In the genomic region with DNA sequence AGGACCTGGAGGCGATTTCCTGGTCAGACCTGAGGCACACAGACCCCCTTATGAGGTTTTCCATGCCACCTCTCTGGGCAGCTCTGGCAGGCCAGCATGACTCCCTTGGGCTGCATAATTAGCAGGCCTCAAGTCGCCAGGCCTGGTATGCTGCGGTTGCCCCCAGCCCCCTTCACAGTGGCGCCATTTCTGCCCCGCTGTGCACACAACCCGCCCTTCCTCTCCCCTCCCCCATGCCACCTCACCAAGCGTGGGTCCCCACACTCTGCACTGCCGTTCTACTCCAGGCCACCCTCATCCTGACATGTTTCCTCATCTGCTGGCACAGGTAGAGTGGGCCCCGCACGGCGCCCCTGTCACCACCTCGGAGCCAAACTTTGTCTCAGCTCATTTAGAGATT, we compare ENCODE assay signal across 10 mouse cellular contexts.
A peak's percentile ranks its signal among the peaks of the same experiment; 100 is the strongest.
DNase-seq lines count a peak whose midpoint lies in the region; ATAC-seq and TF ChIP-seq lines count a peak whose summit lies in the region.
"Had no signal": no experiment of that assay in that cellular context is flagged by ENCODE, and none has a peak within 500 bp of the region (broad histone marks: within the 10 kb centered on the region; RNA-seq: fewer than 3 reads in every experiment).

No protein-coding gene starts in this region.

- WGBS in intestine, embryonic 15.5 days: 53% methylated on average over 12 of the region's 12 CpGs
- 72% methylated on average over 12 of the region's 12 CpGs for WGBS in intestine, postnatal 0 days
- WGBS in forebrain, embryonic 14.5 days: 24% methylated on average over 12 of the region's 12 CpGs
- 39% methylated on average over 12 of the region's 12 CpGs for WGBS in midbrain, embryonic 12.5 days

- ATAC-seq in intestine, embryonic 15.5 days: 0 out of 2 replicates have a peak, but pooled peaks have one; percentile 28
- no peak for ATAC-seq in intestine, postnatal 0 days
- no peak for ATAC-seq in G1E (ENCODE audit: extremely low read depth, insufficient number of reproducible peaks, low FRiP score, poor library complexity, severe bottlenecking)
- peak; percentile 30; the same call in 1 of the 2 replicates for ATAC-seq in forebrain, embryonic 14.5 days
- peak; percentile 27; the same call in 1 of the 2 replicates for ATAC-seq in midbrain, embryonic 12.5 days (ENCODE audit: low FRiP score, low read depth)
- ATAC-seq: CD4-positive, CD25-positive, alpha-beta regulatory T cell, adult 4 months had no signal

- no peak overlapping the region for H3K4me3 ChIP-seq in intestine, embryonic 15.5 days (replicated peaks)
- no peak overlapping the region for H3K4me3 ChIP-seq in intestine, postnatal 0 days (ENCODE audit: low read depth, low read length)
- peak overlapping the region; percentile 23; the same call in 1 of the 2 replicates for H3K4me3 ChIP-seq in G1E (ENCODE audit: low read depth, low read length)
- H3K4me3 ChIP-seq in forebrain, embryonic 14.5 days (ENCODE audit: low read depth, low read length): no peak overlapping the region
- no peak overlapping the region for H3K4me3 ChIP-seq in midbrain, embryonic 12.5 days

- DNase-seq in G1E (ENCODE audit: low spot score): no peak
- no peak for DNase-seq in forebrain, embryonic 14.5 days (ENCODE audit: low spot score)
- no peak for DNase-seq in gastrocnemius, postnatal 25 days
- DNase-seq in ovary, postnatal 36 days (ENCODE audit: low spot score): no peak
- DNase-seq in kidney, postnatal 25 days: no peak

- no peak overlapping the region for H3K27ac ChIP-seq in intestine, embryonic 15.5 days
- no peak overlapping the region for H3K27ac ChIP-seq in intestine, postnatal 0 days (ENCODE audit: low read depth, low read length)
- peak overlapping the region; percentile 27; the same call in 1 of the 2 replicates for H3K27ac ChIP-seq in forebrain, embryonic 14.5 days (ENCODE audit: low read depth, low read length)
- H3K27ac ChIP-seq in midbrain, embryonic 12.5 days (replicated peaks): no peak overlapping the region

- H3K9me3 ChIP-seq in intestine, embryonic 15.5 days: no peaks in the 10 kb centered on the region
- no peaks in the 10 kb centered on the region for H3K9me3 ChIP-seq in intestine, postnatal 0 days (ENCODE audit: control insufficient read depth)
- H3K9me3 ChIP-seq in G1E (replicated peaks): peaks cover 70% of the 10 kb centered on the region
- no peaks in the 10 kb centered on the region for H3K9me3 ChIP-seq in forebrain, embryonic 14.5 days (replicated peaks; ENCODE audit: control insufficient read depth, low read length)
- H3K9me3 ChIP-seq in midbrain, embryonic 12.5 days: peaks cover 8% of the 10 kb centered on the region; the same call in 1 of the 2 replicates

- H3K4me2 ChIP-seq in intestine, embryonic 15.5 days (replicated peaks): no peak overlapping the region
- no peak overlapping the region for H3K4me2 ChIP-seq in intestine, postnatal 0 days (replicated peaks; ENCODE audit: low read depth)
- H3K4me2 ChIP-seq in forebrain, embryonic 14.5 days (ENCODE audit: low read length): peak overlapping the region; percentile 8; the same call in 1 of the 2 replicates
- no peak overlapping the region for H3K4me2 ChIP-seq in midbrain, embryonic 12.5 days (replicated peaks)
- H3K4me2 ChIP-seq: liver, embryonic 11.5 days had no signal

- no peak overlapping the region for H3K9ac ChIP-seq in intestine, embryonic 15.5 days
- no peak overlapping the region for H3K9ac ChIP-seq in intestine, postnatal 0 days (ENCODE audit: low read depth, low read length)
- H3K9ac ChIP-seq in forebrain, embryonic 14.5 days (ENCODE audit: low read length): peak overlapping the region; percentile 6; the same call in 1 of the 2 replicates
- H3K9ac ChIP-seq in midbrain, embryonic 12.5 days (replicated peaks): no peak overlapping the region

- H3K27me3 ChIP-seq in intestine, embryonic 15.5 days (replicated peaks): no peaks in the 10 kb centered on the region
- no peaks in the 10 kb centered on the region for H3K27me3 ChIP-seq in intestine, postnatal 0 days (replicated peaks; ENCODE audit: control insufficient read depth, insufficient read depth, low read length)
- no peaks in the 10 kb centered on the region for H3K27me3 ChIP-seq in G1E (ENCODE audit: insufficient read depth, low read length)
- no peaks in the 10 kb centered on the region for H3K27me3 ChIP-seq in forebrain, embryonic 14.5 days (replicated peaks; ENCODE audit: control insufficient read depth, insufficient read depth, low read length)
- H3K27me3 ChIP-seq in midbrain, embryonic 12.5 days: no peaks in the 10 kb centered on the region

- TF ChIP-seq CTCF in intestine, postnatal 0 days (IDR thresholded peaks at IDR 0.05; ENCODE audit: low read depth): no peak
- TF ChIP-seq CTCF in G1E (IDR thresholded peaks at IDR 0.05; ENCODE audit: low read depth, low read length): no peak

- H3K36me3 ChIP-seq in intestine, embryonic 15.5 days: no peaks in the 10 kb centered on the region
- no peaks in the 10 kb centered on the region for H3K36me3 ChIP-seq in intestine, postnatal 0 days (ENCODE audit: control insufficient read depth, insufficient read depth)
- H3K36me3 ChIP-seq in G1E (replicated peaks): no peaks in the 10 kb centered on the region
- H3K36me3 ChIP-seq in forebrain, embryonic 14.5 days (ENCODE audit: control insufficient read depth, insufficient read depth, low read length): no peaks in the 10 kb centered on the region
- H3K36me3 ChIP-seq in midbrain, embryonic 12.5 days: no peaks in the 10 kb centered on the region

- H3K4me1 ChIP-seq in intestine, embryonic 15.5 days (replicated peaks): peaks cover 16% of the 10 kb centered on the region; the same call in 1 of the 2 replicates
- H3K4me1 ChIP-seq in intestine, postnatal 0 days (replicated peaks; ENCODE audit: control insufficient read depth, insufficient read depth, low read length): peaks cover 4% of the 10 kb centered on the region; the same call in 1 of the 2 replicates
- no peaks in the 10 kb centered on the region for H3K4me1 ChIP-seq in G1E (ENCODE audit: insufficient read depth, low read depth, low read length)
- peaks cover 26% of the 10 kb centered on the region for H3K4me1 ChIP-seq in forebrain, embryonic 14.5 days (ENCODE audit: control insufficient read depth, insufficient read depth, low read length)
- peaks cover 38% of the 10 kb centered on the region for H3K4me1 ChIP-seq in midbrain, embryonic 12.5 days

Comparison
In these comparisons a context has a peak if more than half of its experiments do, and no peak if none do; other contexts are left out.
1. ATAC-seq: peak in intestine, embryonic 15.5 days (single experiment), forebrain, embryonic 14.5 days (single experiment) and midbrain, embryonic 12.5 days (single experiment); none in intestine, postnatal 0 days (single experiment) and G1E (single experiment).